Mouse (Mus musculus) midbrain, embryonic 14.5 days (tissue): ENCODE results near the gene Srebf1. TPM values are rescaled to one million over a fixed set of nuclear protein-coding genes. Genes with fewer than 3 reads are reported as not detected.

ENCODE experiments used
- ATAC-seq: fragments of 200-750 bp; cut with Nextera tagmentation; 2 replicates; pipeline ENCODE4 v1.8.0; 2017; ENCODE audit warnings: moderate number of reproducible peaks, moderate library complexity; ENCODE audit not compliant: low FRiP score, low TSS enrichment
- DNase-seq: peaks from one replicate; pipeline ENCODE4 v3.0.0-alpha.2; 2015
- H3K27ac ChIP-seq: fragments of 300-500 bp; sonication (generic); replicated peaks from 2 replicates; pipeline ENCODE4 v1.5.1; 2014; ENCODE audit warnings: mild to moderate bottlenecking, low read depth, low read length, moderate library complexity
- H3K27me3 ChIP-seq: fragments of 300-500 bp; sonication (generic); 2 replicates; pipeline ENCODE4 v1.6.1; 2014; ENCODE audit warnings: low read length, control low read depth, mixed read lengths; ENCODE audit not compliant: control insufficient read depth, insufficient read depth
- H3K36me3 ChIP-seq: fragments of 300-500 bp; sonication (generic); 2 replicates; pipeline ENCODE4 v1.6.1; 2014; ENCODE audit warnings: low read length, control low read depth; ENCODE audit not compliant: control insufficient read depth, insufficient read depth
- H3K4me1 ChIP-seq: fragments of 300-500 bp; sonication (generic); 2 replicates; pipeline ENCODE4 v1.6.1; 2014; ENCODE audit warnings: mild to moderate bottlenecking, antibody characterized with exemption, low read length, control low read depth; ENCODE audit not compliant: control insufficient read depth, insufficient read depth
- H3K4me2 ChIP-seq: fragments of 300-500 bp; sonication (generic); 2 replicates; pipeline ENCODE4 v1.6.1; 2014; ENCODE audit warnings: mild to moderate bottlenecking, low read length, moderate library complexity
- H3K4me3 ChIP-seq: fragments of 300-500 bp; sonication (generic); replicated peaks from 2 replicates; pipeline ENCODE4 v1.5.1; 2014; ENCODE audit warnings: low read depth, low read length
- H3K9ac ChIP-seq: fragments of 300-500 bp; sonication (generic); replicated peaks from 2 replicates; pipeline ENCODE4 v1.6.1; 2014; ENCODE audit warnings: mild to moderate bottlenecking, low read length, moderate library complexity
- H3K9me3 ChIP-seq: fragments of 300-500 bp; sonication (generic); 2 replicates; pipeline ENCODE4 v1.6.1; 2016; ENCODE audit warnings: low read length, control low read depth, mixed read lengths; ENCODE audit not compliant: control insufficient read depth
- WGBS: fragments of 180-500 bp; shearing (Covaris S2); extraction: QIAGEN DNeasy Blood & Tissue Kit; methylation state at CpG from one replicate; pipeline ENCODE4 v1.1.7; 2014; 5-methylcytosine and 5-hydroxymethylcytosine counted together
- polyA plus RNA-seq: library from polyadenylated mRNA; unstranded; fragments of >200 nt; fragmentation: Nextera tagmentation; extraction: Ambion mirVana; gene quantifications from 2 replicates; pipeline ENCODE4 v1.2.1, GENCODE M21; 2014

Srebf1 gene
- polyA plus RNA-seq: 34.5 and 35.2 TPM in 2 replicates

DNA sequence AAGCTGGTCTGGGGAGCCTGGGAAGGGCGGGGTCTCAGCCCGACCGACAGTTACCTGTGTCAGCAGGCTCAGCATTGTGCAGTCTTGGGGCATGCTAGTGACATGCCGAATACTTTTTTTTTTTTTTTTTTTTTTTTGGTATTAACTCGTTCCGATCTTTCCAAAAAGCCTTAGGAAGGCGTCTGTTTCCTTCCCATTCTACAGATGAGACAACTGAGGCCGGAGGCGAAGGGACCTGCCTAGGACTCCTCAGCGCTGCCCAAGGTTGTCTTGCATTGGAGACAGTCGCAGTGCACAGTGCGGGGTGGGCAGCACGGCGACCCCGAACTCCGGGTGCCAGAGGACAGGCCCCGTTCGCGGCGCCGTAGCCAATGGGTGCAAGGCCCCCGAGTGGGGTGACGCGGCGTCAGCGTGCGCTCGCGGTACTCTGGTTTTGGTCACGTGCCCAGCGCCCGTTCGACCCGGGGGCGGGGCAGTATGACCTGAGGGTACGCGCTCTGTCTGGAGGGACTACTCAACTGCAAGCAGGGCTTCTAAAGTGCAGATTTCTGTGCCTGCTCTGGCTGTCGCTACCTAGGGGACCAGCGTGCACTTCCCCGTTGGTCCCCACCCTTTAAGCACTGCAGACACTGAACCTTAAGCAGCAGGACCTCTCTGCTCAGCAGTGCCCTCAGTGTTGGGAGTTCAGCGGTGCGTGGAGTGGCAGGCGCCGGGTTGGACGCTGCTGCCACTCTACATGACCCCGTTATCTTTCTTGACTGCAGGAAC is at the start of gene Srebf1:
TSS of gene Srebf1 (minus strand) at position 113 of the 768 bp plus-strand sequence.
- DNase-seq (peak; percentile 78), ATAC-seq (peak; percentile 65; the same call in 1 of the 2 replicates)
- H3K4me1 ChIP-seq: peaks cover 10% of the 10 kb centered on the region
- no peaks in the 10 kb centered on the region for H3K27me3 ChIP-seq
- H3K9ac ChIP-seq: no peak within 1 kb of the TSS; the same call in 1 of the 2 replicates
- H3K27ac ChIP-seq: peak within 1 kb of the TSS; percentile 26
- H3K4me3 ChIP-seq: peak within 1 kb of the TSS; percentile 23
- no peaks in the 10 kb centered on the region for H3K36me3 ChIP-seq
- peak within 1 kb of the TSS; percentile 56 for H3K4me2 ChIP-seq
- H3K9me3 ChIP-seq: no peaks in the 10 kb centered on the region
- WGBS: 5% methylated on average over 46 of the region's 46 CpGs

DNA sequence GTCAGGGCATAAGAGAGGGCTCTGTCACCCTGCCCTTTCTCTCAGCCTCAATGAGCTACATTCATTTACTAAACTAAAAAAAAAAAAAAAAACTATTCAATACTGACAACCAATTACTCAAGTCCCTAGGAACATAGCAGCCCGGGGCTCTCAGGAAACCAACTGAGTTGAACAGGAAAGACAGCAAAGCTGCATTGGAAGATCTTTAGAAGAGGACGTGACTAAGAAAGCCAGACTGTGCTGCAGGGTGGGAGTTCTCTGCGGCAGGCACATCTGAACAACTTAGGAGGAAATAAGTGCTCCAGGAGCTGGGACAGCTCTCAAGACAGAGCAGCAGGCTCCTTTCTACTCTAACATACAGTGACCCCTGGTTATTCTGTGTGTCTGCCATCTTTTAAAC is 46.2 kb upstream of the Srebf1 start:
- Histone ChIP-seq H3K9ac (no peak overlapping the region), H3K27me3 (no peaks in the 10 kb centered on the region), H3K36me3 (peaks cover 12% of the 10 kb centered on the region; the same call in 1 of the 2 replicates), H3K4me1 (peaks cover 14% of the 10 kb centered on the region), H3K4me2 (no peak overlapping the region), H3K27ac (no peak overlapping the region), H3K9me3 (no peaks in the 10 kb centered on the region), H3K4me3 (no peak overlapping the region)
- ATAC-seq (no peak), DNase-seq (no peak)
- WGBS: 77% methylated on average over 3 of the region's 3 CpGs

DNA sequence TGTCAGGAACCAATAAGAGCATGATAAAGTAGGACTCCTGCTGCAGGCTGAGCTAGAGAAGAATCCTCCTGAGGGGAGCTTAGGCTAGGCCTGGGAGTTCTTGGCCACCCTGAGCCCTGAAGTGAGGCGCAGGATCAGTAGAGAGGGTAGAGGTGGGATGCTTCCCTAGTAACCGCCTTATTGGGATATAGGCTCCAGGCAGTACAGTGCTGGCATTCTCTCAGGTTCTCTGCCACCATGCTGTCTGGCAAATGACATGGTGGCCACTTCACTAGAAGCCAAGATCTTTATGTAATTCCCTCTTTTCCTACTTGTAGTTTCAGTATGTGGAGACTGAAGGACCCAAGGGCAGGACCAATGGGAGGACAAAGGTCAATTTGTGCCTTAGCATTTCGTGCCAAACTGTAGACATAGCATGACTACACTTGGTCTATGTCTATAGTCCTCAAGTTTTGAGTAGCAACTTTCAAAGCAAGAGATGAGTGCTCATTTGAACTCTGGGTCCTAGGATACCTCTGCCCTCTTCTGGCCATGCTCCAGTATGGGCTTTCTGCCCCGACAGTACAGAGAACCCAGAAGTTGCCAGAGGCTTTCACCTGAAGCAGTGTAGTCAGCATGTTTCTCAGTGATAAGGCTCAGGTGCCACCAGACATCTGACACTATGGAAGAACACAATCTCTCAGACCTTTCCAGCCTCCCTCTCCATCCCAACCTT is 43.0 kb upstream of the Srebf1 start:
- Histone ChIP-seq H3K36me3 (0 out of 2 replicates have a peak, but pooled peaks cover 5% of the 10 kb centered on the region), H3K9ac (no peak overlapping the region), H3K27ac (no peak overlapping the region), H3K27me3 (no peaks in the 10 kb centered on the region), H3K4me1 (peaks cover 14% of the 10 kb centered on the region), H3K4me2 (no peak overlapping the region), H3K4me3 (no peak overlapping the region), H3K9me3 (no peaks in the 10 kb centered on the region)
- no peak for DNase-seq
- 95% methylated on average over 4 of the region's 4 CpGs for WGBS
- no peak for ATAC-seq

DNA sequence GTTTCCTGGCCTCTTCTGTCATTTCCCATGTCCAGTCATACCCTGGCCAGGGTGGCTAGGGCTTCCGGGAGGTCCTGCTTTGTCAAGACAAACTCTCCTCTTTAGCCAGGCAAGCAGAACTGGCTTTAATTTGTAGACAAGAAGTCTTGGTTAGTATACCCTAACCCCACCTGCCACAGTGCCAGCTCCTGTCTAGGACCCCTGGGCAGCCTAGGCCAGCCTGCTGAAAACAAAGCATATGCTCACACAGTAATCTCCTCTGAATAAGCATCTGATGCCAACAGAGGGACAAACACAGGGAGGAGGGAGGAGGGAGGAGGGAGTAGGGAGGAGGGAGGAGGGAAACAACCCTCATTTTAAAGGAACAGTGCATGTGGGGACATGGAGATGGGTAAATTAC is 42.3 kb upstream of the Srebf1 start:
- WGBS: 65% methylated on average over 1 of the region's 1 CpGs
- Histone ChIP-seq H3K27ac (peak overlapping the region; percentile 26; the same call in 1 of the 2 replicates), H3K27me3 (no peaks in the 10 kb centered on the region), H3K4me1 (peaks cover 14% of the 10 kb centered on the region), H3K36me3 (0 out of 2 replicates have a peak, but pooled peaks cover 3% of the 10 kb centered on the region), H3K9ac (no peak overlapping the region), H3K4me3 (no peak overlapping the region), H3K9me3 (no peaks in the 10 kb centered on the region), H3K4me2 (no peak overlapping the region)
- ATAC-seq (no peak), DNase-seq (peak; percentile 45)

DNA sequence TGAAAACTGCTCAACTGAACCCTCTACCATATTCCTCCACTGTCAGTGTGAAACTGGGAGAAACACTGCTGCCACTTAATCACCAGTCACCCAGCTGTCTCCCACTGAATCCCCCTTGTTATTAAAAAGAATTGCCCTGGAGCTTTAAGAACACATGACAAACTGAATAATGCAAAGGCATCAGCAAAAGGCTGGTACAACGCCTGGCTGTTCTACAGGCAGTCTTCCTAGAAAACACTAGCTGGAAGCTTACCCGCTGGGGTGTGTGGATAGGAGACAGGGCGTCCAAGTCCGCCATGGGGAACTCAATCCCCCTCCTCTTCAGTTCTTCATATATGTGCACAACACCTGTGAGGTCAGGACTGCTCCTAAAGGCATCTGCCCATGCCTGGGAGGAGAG is 40.0 kb upstream of the Srebf1 start:
- H3K27ac ChIP-seq: peak overlapping the region; percentile 69
- no peaks in the 10 kb centered on the region for H3K9me3 ChIP-seq
- DNase-seq (peak; percentile 31), ATAC-seq (no peak)
- H3K9ac ChIP-seq: no peak overlapping the region
- no peak overlapping the region for H3K4me2 ChIP-seq
- H3K4me3 ChIP-seq: no peak overlapping the region
- H3K27me3 ChIP-seq: no peaks in the 10 kb centered on the region
- H3K36me3 ChIP-seq: peaks cover 13% of the 10 kb centered on the region
- WGBS: 64% methylated on average over 4 of the region's 4 CpGs
- H3K4me1 ChIP-seq: peaks cover 14% of the 10 kb centered on the region

DNA sequence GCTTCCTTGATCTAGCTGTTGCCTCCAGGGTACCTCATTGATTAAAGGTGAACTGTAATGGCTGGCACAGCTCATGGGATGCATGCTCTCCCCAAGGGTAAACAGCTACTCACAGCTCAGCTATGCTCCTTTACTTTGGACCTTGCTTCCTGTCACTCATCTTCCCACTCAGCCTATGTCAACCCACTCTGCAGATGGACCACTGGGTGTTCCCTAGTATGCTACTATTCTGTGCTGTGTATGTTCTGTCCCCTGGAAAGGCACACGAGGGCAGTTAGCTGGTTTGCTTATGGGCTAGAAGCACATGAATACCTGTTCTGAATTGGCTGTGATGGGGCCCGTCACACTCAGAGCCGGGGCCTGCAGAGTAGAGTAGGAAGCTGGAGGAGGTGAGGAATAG is 38.4 kb upstream of the Srebf1 start:
- no peaks in the 10 kb centered on the region for H3K9me3 ChIP-seq
- H3K4me1 ChIP-seq: peaks cover 14% of the 10 kb centered on the region
- H3K9ac ChIP-seq: no peak overlapping the region
- H3K36me3 ChIP-seq: peaks cover 18% of the 10 kb centered on the region
- no peaks in the 10 kb centered on the region for H3K27me3 ChIP-seq
- no peak overlapping the region for H3K4me2 ChIP-seq
- H3K27ac ChIP-seq: no peak overlapping the region
- DNase-seq: no peak
- ATAC-seq: no peak
- WGBS: 91% methylated on average over 3 of the region's 3 CpGs
- no peak overlapping the region for H3K4me3 ChIP-seq

DNA sequence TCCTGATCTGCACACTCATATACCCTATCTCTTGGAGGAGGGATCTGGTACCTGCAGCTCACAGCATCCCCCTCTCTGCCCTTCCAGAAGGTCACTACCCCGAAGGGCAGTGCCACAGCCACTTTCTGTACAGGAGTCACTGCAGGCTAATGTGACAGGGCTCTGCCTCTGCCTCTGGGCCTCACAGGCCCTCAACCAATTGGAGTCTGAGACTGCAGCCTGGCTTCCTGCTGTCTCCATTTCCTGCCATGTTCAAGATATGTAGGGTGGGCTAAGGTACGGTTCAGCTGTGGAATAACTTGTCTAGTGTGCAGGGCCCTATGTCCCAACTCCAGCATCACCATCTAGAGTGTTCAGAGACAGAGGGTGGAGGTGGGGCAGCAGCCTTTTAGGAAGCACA is 35.3 kb upstream of the Srebf1 start:
- 85% methylated on average over 2 of the region's 2 CpGs for WGBS
- no peak for DNase-seq
- Histone ChIP-seq H3K4me3 (no peak overlapping the region), H3K27ac (no peak overlapping the region), H3K9me3 (no peaks in the 10 kb centered on the region), H3K9ac (no peak overlapping the region), H3K27me3 (no peaks in the 10 kb centered on the region), H3K4me2 (no peak overlapping the region), H3K36me3 (peaks cover 28% of the 10 kb centered on the region), H3K4me1 (no peaks in the 10 kb centered on the region; the same call in 1 of the 2 replicates)
- ATAC-seq: no peak

DNA sequence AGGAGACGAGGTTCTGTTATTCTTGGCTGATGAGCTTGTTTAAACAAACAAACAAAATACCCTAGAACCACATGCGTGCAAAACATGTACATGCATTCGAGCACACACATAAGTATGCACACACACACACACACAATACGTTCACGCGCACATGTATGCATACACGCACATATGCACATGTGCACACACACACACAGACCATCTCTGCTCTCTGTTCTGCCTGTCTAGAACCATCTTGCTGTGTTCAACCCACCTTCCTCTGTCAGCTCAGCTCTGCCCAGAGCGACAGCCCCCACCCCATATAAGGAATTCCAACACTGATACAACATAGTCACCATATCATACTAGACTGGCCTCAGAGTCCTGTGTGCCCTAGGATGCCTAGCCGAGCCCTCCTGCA is 34.3 kb upstream of the Srebf1 start:
- ATAC-seq (no peak), DNase-seq (no peak)
- Histone ChIP-seq H3K9ac (no peak overlapping the region), H3K27ac (0 out of 2 replicates have a peak overlapping the region, but pooled peaks have one; percentile 37), H3K36me3 (peaks cover 33% of the 10 kb centered on the region), H3K4me3 (no peak overlapping the region), H3K4me1 (no peaks in the 10 kb centered on the region), H3K27me3 (no peaks in the 10 kb centered on the region), H3K4me2 (no peak overlapping the region), H3K9me3 (no peaks in the 10 kb centered on the region)
- WGBS: 86% methylated on average over 9 of the region's 9 CpGs
